Mouse (Mus musculus) B cell, adult 2 months (primary cell): ENCODE data around the gene Pde4c.
A peak's percentile ranks its signal among the peaks of the same experiment; 100 is the strongest.

Source experiments
- DNase-seq, 2 experiments: peaks; one replicate each; pipeline ENCODE4 v3.0.0; 2022

Gene Pde4c

DNA sequence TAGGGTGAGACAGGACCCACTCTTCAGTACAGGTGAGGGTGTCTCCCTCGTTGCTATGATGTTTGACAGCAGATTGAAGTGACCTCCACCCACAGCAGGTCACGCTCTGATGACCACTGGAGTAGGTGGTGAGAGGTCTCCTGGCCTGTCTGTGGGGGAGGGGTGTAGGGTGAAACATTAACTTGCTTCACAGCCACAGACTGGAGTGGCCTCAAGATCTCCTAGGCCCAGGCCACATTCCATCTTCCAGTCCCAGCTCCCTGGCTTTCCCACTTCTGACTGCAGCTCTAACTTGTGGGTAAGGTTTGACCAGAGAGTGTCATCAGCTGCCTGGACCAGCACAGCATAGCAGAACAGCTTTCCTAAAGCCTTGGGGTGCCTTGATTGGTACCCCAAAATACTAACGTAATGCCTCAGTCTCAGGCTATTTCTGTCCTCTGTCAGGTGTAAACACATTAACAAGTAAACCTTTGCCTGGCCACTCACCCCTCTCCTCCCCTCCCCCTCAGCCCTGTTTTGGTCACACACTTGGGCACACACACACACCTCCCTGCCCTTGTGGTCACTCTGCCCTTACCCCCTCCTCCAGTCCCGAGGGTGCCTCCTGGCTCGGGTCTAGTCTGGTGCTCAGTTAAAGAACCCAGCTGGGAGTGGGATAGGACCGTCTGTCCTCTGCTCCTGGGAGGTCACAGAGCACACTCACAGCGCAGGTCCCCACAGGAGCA is at the start of gene Pde4c:
Gene Pde4c (plus strand): TSS at position 235 of the 725 bp plus-strand sequence.
- no peak for DNase-seq

DNA sequence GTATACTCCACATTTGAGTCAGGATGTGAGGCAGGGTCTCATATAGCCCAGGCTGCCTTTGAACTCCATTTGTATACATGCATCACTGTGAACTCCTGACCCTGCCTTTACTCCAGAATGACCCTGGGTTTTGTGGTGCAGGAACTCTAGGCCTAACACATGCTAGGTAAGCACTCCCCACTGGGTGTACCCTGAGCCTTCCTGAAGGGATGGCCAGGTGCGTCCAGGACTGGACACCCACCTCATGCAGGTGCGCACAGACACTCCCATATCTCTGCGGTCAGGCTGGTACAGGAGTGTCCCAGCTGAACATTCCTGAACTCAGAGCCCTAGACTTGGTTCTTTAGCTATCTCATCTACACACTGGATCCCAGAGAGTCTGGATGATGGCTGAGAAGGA is 49.4 kb upstream of the Pde4c start:
- peak; percentile 13 to 20 for DNase-seq

DNA sequence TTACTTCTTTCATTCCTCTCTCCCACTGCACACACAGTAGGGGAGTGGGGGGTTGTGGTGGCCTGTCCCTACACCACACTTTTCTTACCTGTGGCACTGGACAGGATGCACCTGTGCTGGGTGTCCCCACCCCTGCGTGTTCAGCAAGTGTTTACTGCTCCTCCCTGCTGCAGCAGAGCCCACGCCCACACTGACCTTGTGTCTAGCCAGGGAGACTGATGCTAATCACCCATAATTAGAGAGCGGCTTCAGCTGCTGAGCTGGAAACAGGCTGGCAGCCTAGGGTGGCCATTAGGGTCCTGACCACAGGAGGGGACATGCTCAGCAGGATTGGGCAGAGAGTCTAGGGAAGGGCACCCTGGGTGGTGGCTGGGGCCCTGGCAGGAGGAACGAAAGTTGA is 48.8 kb upstream of the Pde4c start:
- DNase-seq: peak; percentile 18 to 19

DNA sequence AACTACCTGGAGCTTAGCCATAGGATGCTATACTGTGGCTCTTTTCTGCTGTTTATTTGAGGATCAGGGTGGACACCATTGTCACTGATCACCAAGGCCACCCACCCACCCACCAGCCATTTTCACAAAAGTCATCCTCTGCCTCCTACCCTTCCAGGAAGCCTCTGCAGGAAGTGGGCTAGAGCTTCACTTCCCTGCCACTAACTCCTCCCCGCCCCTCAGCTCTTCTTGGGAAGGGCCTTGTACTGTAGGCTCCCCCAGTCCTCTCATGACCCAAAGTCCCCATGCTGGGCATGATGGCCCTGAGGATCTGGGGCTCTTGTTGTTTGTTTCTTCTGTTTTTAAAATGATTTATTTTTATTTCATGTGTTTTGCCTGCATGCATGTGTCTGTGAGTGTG is 48.2 kb upstream of the Pde4c start:
- peak in 1 of 2 experiments; percentile 32 for DNase-seq

DNA sequence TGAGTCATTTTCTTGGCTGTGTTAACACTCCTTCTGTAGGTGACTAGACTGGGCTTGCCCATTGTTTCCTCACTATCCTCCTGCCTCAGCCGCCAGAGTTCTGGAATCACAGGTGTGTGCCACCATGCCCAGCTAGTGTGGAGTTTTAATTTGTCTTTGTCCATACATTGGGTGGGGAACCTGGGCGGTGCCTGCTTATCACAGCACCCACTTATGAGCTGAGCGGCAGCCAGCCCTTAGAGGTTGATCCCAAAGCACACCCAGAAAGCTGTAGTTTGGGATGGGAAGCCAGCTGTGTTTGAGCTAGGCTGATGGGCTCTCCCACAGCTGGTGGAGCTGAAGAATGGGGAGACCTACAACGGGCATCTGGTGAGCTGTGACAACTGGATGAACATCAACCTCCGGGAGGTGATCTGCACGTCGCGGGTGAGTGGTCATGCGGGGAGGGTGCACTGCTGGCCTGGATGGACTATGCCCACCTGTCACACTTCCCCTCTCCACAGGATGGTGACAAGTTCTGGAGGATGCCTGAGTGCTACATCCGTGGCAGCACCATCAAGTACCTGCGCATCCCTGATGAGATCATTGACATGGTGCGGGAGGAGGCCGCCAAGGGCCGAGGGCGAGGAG is 46.0 kb upstream of the Pde4c start:
- DNase-seq: no peak

DNA sequence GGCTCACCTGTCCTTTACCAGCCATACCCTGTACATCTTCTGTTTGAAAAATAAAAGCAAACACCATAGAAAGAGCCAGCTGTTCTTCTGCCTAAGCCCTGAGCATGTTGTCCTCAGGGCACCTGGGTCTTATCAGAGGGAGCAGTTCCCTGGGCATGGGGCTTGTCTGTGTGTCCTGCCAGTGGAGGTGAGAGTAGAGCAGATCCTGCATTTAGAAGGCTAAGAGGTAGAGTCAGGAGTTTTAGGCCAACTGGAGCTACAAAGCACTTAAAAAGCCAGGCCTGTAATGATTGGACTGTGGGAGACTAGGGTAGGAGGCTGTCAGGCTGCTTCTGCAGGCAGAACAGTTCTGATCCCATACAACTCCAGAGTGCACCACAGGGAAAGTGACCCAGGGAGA is 44.8 kb upstream of the Pde4c start:
- DNase-seq: no peak

DNA sequence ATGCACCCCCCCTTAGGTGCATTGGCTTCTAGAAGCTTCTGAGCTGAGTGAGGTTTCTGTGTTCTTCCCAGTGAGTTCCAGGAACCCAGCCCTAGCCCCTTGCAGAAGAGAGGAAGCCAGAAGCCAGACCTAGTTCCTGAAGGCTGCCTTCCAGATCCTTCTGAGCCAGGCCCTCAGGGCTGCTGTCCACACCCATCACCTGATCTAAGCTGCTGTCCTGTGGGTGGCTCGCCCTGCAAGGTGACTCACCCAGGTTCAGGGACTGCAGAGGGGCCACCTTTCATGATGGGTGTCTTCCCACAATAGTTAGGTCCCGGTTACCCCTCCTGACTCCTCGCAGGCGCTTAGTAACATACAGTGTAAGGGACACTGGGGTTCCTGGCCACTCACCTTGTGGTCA is 44.1 kb upstream of the Pde4c start:
- no peak for DNase-seq

DNA sequence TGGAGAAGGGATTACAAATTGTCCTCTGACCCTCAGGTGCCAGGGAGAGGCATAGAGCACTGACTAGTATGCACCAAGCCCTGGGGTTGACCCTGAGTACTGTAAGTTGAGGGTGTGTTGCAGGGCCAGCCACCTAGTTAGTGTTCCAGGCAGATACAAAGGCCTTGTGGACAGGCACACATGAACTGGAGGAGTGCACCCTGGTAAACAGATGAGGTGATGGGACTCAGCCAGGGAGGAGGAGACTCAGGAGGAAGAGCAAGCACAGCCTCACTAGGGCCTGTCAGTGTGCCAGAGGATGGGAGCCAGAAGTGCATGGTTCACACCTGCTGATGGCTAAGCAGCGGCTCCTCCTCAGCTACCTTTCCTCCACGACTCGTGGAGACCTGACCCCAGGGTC is 43.5 kb upstream of the Pde4c start:
- no peak for DNase-seq

DNA sequence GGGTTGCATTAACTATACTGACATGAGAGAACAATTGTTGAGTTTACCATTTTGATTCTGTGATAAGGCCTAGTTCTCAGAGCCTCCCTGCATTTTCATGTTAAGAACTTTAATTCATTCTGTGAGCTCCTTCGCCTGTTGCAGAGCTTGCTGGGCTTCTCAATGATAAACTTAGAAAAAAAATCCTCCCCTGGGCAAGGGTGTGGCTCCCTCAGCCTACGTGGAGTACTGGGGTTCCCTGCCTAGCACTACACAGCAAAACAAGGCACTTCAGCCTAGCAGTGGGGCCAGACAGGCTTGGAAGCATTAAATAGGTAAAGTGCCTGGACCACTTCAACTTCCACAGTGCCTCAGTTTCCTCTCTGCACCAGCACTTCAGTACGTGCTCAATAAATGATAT is 42.1 kb upstream of the Pde4c start:
- no peak for DNase-seq

DNA sequence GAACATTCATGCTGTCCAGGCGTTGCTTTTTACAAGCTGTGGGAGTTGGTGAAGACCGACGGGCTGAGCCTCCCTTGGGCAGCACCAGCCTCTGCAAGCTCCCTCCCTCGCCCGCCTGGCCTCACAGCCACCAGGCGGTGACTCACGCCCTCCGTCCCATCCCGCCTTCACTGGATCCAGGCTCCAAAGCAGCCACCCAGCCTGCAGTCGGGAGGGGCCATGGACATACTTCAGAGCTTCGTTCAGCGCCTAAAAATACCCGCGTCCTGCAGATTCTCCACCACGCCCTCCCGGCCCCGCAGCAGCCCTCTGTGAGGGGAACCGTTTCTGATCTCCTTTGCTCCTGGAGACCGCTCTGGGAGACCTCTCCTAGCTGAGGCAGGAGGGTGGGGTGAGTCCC is 41.3 kb upstream of the Pde4c start:
- DNase-seq: no peak

DNA sequence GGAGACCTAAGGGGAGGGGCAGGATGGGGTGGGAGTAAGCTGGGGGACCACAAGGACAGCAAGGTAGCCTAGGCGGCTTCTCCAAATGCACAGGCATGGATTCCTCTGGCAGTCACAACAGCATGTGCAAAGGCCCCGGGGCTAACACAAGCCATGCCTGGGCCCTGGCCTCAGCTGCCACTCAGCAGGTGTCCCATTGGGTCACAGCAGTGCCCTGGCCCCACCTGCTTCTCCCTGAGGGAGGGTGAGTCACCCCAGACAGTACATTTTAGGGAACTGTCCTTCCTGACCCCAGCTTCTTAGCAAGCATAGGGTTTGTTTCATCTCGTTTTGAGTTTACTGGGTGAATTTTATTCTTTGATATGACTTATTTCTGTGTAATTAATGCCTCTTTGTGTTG is 40.8 kb upstream of the Pde4c start:
- DNase-seq: peak in 1 of 2 experiments; percentile 42

DNA sequence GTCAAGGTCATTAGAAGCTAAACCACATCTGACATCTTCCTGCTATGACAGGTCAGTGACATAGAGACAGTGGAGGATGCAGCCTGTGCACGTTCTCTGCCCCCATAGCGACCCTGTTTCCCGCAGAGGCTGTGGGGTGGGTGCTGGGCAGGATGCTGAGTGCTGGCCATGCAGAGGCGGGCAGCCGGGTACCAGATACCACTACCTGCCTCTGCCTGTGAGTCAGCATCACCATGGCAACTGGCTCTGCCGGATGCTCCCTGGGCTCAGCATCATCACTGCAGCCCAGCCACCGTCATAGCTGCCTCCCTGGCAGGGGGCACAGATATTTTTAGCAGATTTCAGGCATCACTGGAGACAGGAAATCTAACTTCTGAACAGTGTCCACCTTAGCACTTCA is 39.2 kb upstream of the Pde4c start:
- no peak for DNase-seq

DNA sequence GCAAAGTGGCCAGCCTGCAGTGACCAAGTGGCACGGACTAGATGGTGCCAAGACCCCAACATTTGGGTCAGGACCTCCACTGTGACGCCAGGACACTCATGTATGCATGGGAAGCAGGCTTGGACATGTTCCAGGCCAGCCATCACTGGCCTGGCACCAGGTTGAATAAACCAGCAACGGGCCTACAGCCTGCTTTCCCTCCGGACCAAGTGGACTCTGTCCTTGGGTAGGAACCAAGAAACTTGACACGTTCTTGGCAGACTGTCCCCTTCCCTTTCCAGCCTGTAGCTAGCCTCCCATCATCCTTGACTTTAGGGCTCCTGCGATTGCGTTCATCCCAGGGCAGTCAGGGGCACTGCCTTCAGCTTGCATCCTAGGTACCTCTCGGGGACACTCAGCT is 35.9 kb upstream of the Pde4c start:
- DNase-seq: no peak

DNA sequence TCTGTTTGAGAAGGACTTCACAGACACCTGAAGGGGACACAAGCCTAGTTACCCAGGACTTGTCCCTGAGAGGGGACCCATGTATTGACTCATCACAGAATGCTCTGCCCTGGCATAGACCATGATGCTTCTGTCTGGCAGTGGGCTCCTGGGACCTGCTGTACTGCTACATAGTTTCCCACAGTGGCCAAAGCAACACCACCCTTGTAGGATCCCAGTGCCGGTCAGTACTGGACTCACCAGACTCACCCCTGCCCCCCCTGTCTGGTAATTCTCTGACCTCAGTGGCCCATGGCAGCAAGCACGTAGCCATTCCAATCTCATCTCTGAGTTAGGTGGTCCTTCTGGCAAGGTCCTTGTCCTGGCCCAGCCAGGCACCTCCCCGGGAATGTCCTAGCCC is 35.4 kb upstream of the Pde4c start:
- DNase-seq: no peak

DNA sequence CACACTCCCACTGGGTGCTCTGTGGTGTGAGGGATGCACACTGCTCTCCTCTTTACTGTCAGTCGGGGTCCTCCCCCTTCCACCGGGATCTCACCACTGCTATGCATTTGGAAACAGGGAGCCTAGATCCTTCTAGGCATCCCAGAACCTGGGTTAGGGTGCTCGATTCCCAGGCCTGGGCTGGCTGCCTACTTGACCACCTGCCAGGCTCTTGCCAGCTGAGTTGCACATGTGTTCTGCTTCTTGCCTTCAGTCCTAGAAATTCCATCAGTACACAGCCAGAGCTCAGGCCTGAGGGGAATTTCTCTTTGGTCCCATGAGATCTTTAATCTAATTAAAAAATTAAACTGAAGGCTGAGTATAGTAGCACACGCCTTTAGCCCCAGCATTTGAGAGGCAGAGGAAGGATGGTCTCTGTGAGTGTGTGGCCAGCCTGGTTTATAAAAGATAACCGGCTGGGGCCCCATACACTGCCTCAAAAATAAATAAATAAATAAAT is 33.6 kb upstream of the Pde4c start:
- no peak for DNase-seq

DNA sequence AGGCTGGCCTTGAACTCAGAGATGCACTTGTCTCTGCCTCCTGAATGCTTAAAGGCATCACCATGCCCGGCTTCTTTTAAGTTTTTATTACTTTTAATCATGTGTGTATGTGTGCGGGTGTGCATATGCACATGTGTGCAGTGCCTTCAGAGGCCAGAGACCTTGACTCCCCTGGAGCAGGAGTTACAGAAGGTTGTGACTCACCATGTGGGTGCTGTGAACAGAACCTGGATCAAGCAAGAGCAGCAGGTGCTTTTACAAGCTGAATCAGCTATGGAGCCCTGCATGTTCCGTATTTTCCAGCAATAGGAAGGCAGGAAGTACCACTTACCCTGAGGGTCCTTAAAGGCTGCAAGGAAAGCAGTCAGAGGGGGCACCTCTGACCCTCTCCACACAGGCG is 32.3 kb upstream of the Pde4c start:
- no peak for DNase-seq

DNA sequence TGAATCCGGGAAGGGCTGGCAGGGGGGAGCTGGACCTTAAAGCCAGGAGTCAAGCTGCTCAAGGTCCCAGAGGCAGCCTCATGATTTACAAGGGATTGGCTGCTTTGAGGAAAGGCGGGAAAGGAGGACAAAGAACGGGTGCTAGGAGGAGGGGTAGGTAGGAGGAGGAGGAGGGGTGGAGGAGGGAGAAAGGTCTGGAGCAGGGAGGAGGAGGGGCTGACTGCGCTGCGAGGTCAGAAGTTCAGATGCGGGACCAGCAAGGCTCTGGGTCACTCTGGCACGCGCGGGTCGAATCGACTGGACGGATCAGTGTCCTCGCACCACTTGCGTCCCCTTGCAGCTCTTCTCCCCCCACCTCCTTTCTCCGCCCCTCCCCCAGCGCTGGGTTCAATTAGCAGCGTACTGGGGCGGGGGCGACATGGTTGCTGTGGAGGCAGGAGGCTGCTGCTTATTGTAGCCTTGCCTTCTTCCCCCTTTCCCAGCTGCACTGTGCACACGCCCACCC is 31.7 kb upstream of the Pde4c start:
- DNase-seq: no peak

DNA sequence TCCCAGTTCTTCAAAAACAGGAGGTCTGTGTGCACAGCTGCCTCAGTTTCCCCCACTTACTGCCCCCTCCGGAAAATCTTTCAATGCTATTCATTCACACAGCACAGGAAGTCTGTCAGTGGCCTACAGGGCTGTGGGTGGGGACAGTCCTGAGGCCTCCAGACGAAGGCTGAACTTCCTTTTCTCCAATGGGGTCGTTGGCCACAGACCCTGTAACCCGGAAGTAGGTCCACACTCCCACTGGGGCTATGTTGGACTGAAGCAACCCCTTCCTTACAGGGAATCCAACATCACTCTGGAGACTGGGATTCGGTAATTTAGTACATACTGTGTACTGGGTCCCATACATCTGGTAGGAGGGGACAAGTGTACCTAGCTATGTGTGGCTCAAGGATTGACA is 29.9 kb upstream of the Pde4c start:
- peak in 1 of 2 experiments; percentile 36 for DNase-seq

DNA sequence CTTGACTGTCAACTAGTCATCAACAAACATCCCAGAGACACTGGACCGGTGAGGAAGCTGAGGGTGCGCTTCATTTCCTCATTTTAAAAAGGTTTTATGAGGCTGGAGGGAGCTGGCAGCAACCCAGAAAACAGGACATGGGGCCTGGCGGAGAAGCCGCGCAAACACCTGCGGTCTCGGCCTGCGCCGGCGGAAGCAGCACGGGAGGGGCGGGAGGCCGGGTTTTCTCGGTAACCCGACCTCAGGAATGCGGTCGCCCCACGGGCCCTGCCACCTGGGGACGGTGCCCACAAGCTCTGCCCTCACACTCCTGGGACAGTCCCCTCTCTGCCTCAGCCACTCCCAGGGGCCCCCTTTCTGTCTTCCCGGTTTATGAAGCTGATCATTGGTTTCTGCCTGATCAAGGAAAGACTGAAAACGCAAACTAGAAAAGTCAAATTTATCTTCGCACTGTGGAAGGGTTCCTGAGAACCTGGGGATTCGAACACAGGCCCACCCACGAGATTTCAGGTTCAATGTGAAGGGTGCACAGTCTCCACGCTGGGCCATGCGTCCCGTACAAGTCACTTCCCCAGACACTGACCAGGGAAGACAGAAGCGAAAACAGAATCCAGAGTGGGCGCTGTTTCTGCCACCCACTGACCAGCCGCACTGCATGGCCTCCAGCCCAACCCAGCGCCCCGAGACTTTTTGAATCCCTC is 28.1 kb upstream of the Pde4c start:
- peak; percentile 85 to 87 for DNase-seq

DNA sequence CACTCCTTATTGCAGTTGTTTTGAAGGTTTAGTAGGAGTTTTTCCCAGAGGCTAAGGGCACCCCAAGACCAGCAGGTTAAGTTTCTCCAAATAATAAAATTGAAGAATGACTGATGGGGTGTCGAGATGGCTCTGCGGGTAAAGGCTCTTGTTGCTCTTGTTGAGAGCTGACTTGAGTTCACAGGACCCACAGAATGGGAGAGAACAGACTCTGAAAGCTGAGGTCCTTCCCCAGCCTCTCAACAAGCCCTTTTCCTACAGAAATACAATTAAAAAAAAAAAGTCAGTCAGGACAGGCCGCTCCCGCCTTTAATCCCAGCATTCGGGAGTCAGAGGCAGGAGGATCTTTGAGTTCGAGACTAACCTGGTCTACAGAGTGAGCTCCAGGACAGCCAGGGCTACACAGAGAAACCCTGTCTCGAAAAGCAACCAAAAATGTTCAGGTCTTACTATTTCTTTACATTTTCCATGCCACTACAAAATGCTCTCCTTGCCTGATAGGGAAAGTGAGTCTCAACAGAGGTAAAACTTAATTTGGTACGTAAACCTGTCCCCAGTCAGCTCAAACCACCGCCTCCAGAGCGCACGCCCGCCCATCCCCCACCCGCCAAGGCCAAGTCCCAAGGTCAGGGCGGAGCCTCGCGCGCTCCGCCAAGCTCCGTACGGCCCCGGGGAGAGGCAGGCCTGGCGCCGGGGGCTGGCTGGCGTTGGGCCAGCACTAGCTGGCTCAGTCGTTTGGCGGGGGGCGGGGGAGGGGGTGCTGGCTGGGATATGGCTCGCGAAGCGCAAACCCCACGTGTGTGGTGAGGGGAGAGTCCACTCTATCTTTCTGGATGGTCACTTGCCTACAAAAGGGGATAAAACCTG is 27.3 kb upstream of the Pde4c start:
- peak; percentile 72 to 73 for DNase-seq

DNA sequence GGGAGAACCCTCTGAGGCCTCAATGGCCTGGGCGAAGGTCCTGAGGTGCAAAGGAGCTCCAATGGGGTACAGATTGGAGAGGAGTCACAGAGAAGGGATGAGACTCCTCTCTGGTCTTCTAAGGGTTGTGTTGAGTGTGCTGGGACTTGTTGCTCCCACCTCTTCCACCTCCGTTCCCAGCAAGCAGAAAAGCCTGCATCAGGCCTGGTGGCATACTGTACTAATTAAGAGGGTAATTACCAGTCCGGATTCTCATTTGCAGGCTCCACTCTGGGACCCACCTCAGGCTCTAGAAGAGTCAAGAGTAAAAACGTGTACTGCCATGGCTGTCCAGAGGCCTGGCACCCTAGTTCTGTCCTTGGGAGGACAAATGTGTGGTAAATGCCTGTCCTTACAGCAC is 26.6 kb upstream of the Pde4c start:
- DNase-seq: peak in 1 of 2 experiments; percentile 10

DNA sequence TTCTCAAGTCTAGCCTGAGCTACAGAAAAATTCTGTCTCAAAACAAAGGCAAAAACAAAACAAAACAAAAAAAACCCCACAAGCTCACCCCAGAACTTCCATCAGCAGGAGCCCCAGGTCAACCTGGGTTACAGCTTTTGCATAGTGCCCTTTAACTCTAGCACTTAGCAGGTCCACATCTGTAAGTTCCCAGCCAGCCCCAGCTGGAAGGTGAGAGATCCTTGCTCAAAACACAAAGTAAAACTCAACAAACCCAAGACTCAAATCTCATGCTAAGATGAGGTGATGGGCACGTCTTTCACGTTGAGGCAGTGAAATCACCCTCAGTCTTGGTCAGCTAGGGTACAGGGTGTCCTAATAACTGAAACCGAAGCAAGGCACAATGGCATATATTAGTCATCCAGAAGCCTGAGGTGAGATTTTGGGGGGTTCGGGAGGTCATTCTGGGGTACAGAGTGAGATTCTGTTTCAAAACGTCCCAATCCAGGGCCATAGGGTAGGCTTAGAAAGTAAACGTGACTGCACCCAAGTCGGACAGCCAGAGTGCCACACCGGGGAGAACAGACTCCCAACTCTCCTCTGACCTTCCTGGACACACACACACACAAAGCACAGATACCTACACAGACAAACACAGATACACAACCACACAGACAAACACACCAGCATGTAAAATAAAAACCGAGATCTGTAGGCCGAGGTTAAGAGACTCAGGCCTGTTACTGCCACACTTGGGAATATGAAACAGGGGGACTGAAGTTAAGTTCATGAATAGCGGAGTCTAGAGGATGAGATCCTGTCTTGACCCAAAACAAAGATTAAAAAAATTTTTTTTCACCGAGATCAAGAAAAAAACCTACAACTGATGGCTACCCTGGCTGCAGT is 25.9 kb upstream of the Pde4c start:
- DNase-seq: peak in 1 of 2 experiments; percentile 15
